Mouse (Mus musculus) embryo, embryonic 9.5 days (tissue): ENCODE results near the gene Haspin.

Experiments used
- DNase-seq: peaks from one replicate; pipeline ENCODE4 v3.0.0-alpha.2; 2017; ENCODE audit errors: extremely low spot score

The Haspin gene

GRCm38 (mm10) chr11:73087700-73088480 is 50.2 kb downstream of the Haspin start:
- DNase-seq, result no peak
